Mouse (Mus musculus) retina, embryonic 14.5 days (tissue): ENCODE measurements around the gene Htr2c.

Experiments
- DNase-seq: peaks from one replicate; pipeline ENCODE4 v3.0.0-alpha.2; 2015; ENCODE audit warnings: low spot score

Htr2c gene

DNA sequence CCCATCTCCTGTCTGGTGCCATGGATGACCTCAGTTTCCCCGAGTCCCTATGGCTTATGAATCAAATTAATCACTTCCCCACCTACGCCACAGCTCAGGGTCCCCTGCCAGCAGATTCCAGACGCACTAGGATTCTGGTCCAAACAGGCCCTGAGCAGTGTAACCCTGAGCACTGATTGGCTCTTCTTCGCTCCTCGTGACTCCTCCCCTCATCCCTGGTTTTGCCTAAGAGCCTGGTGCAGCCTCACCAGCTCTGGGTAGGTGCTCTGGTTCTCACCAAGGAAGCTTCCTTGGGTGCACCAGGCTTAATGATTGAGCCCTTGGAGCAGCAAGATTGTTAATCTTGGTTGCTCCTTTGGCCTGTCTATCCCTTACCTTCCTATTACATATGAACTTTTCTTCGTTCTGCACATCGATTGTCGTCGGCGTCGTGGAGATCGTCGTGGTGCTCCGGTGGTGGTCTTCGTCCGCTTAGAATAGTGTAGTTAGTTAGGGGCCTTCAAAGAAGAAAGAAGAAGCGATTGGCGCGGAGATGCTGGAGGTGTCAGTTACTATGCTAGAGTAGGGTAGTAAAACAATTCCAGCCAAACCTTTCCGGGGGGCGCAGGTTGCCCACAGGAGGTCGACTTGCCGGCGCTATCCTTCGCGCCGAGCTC is at the start of gene Htr2c:
Htr2c (plus strand) TSS at position 256 of the 656 bp plus-strand sequence.
- peak; percentile 14 for DNase-seq

DNA sequence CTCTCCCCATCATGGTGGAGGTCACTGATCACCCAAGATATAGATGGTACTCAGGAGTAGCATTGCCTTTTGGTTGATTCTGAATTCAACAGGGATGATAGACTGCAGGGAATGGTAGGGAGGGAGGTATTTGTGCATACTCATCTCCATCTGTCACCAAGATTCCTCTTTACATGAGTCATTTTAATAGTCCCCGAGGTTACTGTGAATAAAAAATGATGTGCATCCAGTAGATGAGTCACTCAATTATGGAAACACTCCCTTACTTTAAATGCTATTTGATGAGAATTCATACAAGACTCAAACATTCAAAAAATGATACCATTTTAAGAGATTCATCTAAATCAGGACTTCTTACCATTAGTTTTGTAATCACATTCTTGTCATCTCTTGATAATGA is 34.1 kb upstream of the Htr2c start:
- no peak for DNase-seq

DNA sequence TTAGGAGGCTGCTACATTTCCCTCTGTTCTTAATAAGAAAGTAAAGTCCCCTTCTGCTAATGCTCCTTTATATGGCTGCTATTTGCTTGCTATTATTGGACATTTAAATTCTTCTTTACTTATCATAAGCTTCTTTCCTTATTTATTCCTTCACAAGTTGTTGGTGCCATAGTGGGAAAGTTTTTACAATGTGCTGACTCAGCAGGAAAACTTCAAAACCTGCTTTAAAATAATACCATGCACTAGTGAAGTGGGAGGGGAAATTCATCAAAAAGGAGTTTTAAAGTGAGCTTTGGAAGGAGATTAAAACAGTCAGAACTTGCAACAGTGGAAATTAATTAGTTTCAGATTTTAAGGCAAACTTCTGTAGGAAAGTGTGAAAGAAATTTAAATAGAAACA is 26.0 kb upstream of the Htr2c start:
- DNase-seq: no peak

DNA sequence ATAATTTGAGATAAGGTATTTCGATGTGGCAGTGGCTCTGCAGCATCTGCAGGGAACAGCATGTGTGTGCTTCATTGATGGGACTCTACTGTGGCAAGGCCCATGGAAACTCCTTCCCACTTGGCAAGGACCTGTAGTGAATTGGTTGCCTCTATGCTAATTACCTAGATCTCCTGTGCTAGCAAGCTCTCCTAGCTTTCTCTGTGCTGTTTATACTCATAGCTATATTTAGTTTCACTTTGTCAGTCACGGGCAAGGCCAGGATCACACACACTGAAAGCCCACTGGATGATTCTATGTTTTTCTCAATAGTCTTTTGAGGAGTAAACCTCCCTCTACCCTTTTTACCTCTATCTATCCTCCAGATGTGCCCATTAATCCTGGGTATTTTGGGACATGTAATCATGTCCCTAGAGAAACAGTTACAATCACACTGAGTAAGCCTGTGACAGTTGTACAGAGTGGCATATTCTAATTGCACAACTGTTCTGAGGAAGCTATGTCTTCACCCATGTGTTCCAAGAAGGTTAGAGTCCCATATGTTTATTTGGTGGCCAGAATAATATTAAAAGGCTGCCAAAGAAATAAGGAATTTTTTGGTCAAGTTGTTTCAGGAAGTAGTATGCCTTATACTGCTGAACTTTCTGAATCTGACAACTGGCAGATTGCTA is 16.0 kb upstream of the Htr2c start:
- DNase-seq: no peak

DNA sequence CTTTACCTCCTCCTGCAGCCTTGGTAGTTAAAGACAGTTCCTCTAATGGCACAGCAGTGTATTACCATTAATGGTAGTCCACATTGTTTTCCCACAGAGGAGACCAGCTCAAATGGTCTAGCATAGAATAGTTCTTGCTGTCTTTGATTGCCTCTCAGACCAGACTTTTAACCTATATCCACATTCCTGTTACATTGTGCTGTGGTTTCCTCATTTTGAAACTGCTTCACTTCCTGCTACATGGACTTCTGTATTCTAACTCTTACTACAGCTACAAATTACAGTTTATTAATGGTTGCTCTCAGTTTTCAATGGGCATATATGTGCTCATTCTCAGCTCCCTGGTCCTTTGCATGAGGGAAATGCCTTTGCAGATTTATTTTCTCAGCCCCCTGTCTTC is 15.3 kb upstream of the Htr2c start:
- DNase-seq: no peak

DNA sequence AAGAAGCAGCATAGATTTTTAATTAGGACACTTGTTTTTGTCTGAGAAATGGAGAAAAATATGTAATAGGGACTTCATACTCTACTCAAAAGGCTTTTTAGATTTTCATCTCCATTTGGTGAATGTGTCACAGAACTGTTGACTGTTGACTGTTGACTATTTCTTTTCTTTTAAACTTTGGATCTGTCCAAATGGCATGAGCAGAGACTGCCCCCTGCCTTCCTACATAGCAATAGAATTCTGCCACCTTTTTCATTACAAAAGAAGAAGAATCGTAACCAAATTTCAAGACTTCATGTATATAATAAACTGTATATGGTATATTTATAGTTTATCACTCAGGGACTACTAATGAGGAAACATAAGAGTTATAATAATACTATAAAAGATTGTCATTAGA is 3.7 kb upstream of the Htr2c start:
- no peak for DNase-seq

DNA sequence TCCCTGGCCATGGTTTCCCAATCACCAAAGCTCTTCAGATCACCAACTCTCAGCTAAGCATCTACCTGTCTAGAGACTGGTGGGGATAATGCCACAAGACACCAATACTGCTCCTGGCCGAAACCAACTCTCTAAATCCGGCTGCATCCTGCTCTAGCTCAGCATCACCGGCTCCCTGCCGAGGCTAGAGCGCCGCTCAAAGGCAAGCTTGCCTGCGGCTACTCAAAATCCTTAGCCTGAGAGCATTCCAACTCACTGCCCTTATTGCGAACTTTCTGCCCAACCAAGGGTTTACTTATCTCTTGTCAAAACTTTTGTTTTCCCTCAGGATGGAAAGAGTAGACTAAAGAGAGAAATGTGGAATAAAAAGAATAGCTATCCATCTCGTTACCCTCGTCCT is 2.4 kb upstream of the Htr2c start:
- peak; percentile 11 for DNase-seq

DNA sequence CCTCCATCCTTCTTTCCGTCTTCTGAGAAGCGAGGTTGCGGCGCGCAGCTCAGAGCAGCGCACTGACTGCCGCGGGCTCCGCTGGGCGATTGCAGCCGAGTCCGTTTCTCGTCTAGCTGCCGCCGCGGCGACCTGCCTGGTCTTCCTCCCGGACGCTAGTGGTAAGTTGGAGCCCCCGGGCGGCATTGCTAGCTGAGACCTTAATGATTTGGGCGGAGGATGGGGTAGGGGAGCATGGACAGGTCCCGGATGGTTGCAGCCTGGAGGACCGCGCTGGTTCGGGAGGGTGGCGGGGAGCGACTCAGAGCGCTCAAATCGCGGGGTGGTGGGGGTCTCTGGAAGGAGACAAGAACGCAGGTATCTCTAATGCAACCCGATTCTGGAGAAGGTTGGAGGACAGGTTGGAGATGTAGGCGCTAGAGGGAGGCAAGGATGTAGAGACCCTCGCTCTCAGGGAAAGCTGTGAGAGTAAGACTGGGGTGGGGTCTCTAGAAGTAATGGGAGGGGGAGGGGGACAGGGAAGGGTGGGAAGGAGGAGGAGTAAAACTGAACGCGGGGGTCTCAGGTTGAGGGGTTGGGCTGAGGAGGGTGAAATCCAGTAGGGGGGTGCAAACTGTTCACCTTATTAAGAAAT is 718 bp downstream of the Htr2c start:
- peak; percentile 41 for DNase-seq

DNA sequence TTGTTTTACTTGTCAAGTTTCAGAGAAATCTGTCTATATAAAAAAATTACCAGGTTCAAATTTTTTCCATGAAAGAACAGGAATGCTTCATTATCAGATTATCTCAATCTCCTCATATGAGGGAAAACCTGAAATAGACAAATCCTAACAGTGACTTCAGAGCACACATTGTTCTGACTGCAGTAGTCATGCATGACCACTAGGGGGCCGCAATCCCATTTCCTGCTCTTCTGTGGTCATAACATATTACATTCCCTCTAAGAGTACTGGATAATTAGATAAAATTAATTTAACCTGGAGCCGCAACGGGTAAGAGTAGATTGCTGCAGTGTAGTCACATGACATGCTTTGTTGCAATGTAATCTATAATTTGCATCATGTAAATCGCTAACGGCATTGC is 17.6 kb downstream of the Htr2c start:
- DNase-seq: peak; percentile 43

DNA sequence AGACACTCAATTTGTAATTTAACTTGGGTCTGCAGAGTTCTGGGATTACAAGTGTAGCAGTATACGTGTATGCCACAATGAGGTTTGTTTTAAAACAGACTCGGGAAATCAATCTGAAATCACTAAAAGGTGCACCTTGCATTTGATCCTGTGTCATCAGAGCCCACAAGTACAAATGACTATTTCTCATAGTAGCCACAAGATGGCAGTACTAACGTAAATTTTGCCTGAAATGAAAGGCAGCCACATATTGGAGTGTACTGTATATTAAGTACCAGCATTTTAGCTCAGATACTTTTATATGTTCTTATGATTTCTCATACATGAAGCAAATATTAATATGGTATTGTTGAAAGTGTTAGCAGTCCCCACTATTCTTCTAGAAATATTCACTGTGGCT is 93.4 kb downstream of the Htr2c start:
- peak; percentile 65 for DNase-seq

DNA sequence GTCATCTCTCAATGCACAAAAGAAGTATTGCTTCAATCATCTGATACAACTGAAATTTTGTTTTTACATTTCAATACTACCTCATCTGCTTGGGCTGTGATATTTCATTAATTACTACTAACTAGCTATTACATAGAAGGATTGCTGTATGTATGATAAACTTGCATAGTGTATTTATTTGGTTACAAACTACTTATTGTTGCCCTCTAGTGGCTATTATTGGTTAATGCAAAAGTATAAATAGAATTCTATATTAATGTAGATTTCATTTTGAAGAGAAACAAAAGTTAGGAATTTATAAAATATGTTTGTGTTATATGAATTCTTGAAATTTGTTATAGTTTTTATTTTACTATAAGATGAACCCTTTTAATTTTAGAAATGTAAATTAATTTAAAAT is 109.3 kb downstream of the Htr2c start:
- DNase-seq: peak; percentile 39

DNA sequence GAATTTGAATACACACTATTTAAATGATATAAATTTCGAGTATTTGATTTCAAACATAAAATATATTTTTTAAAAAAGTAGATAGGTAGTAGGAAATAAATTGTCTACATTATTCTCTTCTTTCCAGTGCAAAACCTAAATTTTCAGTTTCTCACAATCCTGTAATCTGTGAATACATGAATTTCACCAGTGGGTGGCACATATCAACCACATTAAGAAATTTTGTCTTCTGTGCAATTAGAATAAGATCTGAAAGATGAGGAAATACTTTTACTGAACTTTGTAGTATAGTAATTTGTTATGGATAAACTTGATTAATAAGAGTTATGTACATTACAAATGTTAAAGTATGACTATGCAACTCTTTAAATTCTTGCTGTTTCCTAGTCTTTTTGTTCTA is 156.8 kb downstream of the Htr2c start:
- no peak for DNase-seq

DNA sequence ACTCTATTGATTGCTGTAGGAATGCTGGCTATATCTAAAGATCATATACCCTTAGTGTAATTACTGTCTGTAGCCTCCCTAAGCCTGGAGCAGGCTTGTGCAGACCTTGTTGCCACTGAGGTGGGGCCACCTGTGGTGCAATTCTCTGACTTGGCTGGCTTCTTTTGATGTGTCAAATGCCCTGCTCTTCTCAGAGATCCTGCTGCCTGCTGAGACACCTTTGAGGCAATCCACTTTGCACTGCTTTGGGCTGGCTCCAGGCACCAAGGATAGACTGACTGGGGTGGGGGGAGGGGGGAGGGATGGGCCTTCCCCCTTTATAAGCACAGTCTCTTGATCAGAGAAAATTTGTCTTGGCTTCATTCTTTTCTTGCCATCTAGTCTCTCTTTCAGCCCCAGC is 252.9 kb downstream of the Htr2c start:
- no peak for DNase-seq

DNA sequence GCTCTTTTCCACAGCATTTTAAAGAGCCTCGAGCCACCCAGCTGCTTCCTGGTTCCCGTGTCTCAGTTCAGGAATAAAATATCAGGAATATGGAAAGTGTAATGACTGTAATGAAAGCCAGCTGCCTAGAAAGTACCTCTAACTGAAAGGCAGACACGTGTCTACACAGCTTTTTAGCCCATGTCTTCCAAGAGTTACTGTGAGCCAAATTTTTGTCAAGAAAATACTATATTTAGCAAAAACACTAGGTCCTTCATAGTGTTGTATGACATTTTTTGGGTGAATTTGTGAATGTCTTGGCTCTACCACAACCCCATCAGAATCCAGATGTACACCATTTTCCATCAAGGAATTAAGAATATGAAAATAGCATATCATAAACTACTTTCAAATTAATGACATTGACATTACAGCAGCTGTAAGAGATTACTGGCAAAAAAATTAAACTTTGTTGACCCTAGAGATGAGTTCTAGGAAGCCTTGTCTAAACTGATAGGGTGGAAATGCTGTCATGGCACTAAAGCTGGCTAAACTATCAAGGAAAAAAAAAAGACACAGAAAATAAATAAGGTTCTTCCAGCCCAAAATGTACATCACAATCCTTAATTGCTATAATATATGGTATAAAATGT is 255.2 kb downstream of the Htr2c start:
- DNase-seq: no peak

DNA sequence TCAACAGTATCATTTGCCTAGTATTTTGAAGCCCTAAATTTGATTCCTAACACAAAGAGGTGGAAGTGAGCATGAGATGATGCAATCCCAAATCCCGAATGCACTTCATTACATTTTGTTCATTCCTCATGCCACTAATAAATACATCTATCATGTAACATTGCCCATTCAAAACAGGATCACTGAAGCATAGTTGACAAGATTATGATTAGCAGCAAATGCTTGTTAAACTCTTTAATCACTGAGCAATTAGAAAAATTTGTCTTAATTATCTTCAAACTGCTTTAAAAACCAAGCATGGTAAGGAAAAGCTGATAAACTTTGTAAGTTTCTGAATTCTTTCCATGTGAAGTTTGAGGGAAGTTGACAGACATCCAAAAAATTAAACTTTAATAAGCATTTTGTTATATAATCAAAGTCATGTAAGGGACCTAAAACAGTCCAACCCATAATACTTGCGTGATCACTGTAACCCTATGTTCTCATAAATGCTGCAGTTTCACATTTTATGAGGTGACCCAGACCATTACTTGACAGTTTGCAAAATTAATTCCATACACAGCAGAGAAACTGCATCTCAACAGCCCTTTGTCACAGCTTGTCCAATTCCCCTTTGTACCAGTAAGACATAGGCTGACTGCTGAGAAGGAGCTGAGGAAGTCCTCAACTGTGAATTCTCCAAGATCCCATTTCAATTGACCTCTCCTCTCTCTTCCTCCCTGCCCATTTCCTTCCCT is 276.7 kb downstream of the Htr2c start:
- peak; percentile 22 for DNase-seq
